Comparison of ENCODE assay signal across 9 mouse cellular contexts in genomic region chr7:46052161-46052821, GRCm38 (mm10). TPM values are rescaled to one million over a fixed set of nuclear protein-coding genes. Genes with fewer than 3 reads are reported as not detected.
DNase-seq lines count a peak whose midpoint lies in the region; ATAC-seq and TF ChIP-seq lines count a peak whose summit lies in the region.
"Had no signal": no experiment of that assay in that cellular context is flagged by ENCODE, and none has a peak within 500 bp of the region (broad histone marks: within the 10 kb centered on the region; RNA-seq: fewer than 3 reads in every experiment).

No protein-coding gene starts in this region.

- no peak overlapping the region for H3K27ac ChIP-seq in heart, adult 2 months
- H3K27ac ChIP-seq in midbrain, postnatal 0 days (ENCODE audit: low read depth, low read length), result no peak overlapping the region
- no peak overlapping the region for H3K27ac ChIP-seq in midbrain, embryonic 11.5 days (ENCODE audit: low read depth, low read length)
- H3K27ac ChIP-seq: midbrain, embryonic 12.5 days had no signal

- no peak for TF ChIP-seq POLR2A in heart, adult 2 months (IDR thresholded peaks at IDR 0.05; ENCODE audit: insufficient read depth, low read depth, low read length)

- H3K36me3 ChIP-seq in heart, adult 2 months (ENCODE audit: control insufficient read depth, insufficient read depth, low read length), result no peaks in the 10 kb centered on the region
- H3K36me3 ChIP-seq in midbrain, postnatal 0 days (ENCODE audit: insufficient read depth, low read length), result peaks cover 56% of the 10 kb centered on the region
- H3K36me3 ChIP-seq in midbrain, embryonic 11.5 days (ENCODE audit: control insufficient read depth, insufficient read depth, low read length), result peaks cover 17% of the 10 kb centered on the region

- H3K27me3 ChIP-seq in heart, adult 2 months (ENCODE audit: control insufficient read depth, insufficient read depth, low read length), result no peaks in the 10 kb centered on the region
- H3K27me3 ChIP-seq in midbrain, postnatal 0 days (ENCODE audit: insufficient read depth, low read length), result no peaks in the 10 kb centered on the region
- no peaks in the 10 kb centered on the region for H3K27me3 ChIP-seq in midbrain, embryonic 11.5 days (ENCODE audit: control insufficient read depth, insufficient read depth, low read length)
- H3K27me3 ChIP-seq: midbrain, embryonic 12.5 days had no signal

- no peaks in the 10 kb centered on the region for H3K79me2 ChIP-seq in heart, adult 2 months (replicated peaks; ENCODE audit: control insufficient read depth, insufficient read depth, low read length)

- ATAC-seq in midbrain, postnatal 0 days (ENCODE audit: low FRiP score), result peak; percentile 44; the same call in 1 of the 2 replicates
- ATAC-seq in midbrain, embryonic 11.5 days (ENCODE audit: low FRiP score), result no peak

- TF ChIP-seq CTCF in heart, adult 2 months (IDR thresholded peaks at IDR 0.05), result peak; percentile 51
- TF ChIP-seq CTCF in midbrain, postnatal 0 days (IDR thresholded peaks at IDR 0.05), result peak; percentile 64

- H3K4me1 ChIP-seq in heart, adult 2 months (ENCODE audit: control insufficient read depth, insufficient read depth, low read length), result no peaks in the 10 kb centered on the region
- H3K4me1 ChIP-seq in midbrain, postnatal 0 days (ENCODE audit: insufficient read depth, low read length), result no peaks in the 10 kb centered on the region
- 0 out of 2 replicates have a peak, but pooled peaks cover 3% of the 10 kb centered on the region for H3K4me1 ChIP-seq in midbrain, embryonic 11.5 days (ENCODE audit: control insufficient read depth, insufficient read depth, low read length)
- H3K4me1 ChIP-seq: midbrain, embryonic 12.5 days had no signal

- H3K4me3 ChIP-seq in heart, adult 2 months, result no peak overlapping the region
- H3K4me3 ChIP-seq in midbrain, postnatal 0 days (ENCODE audit: low read depth, low read length), result no peak overlapping the region
- H3K4me3 ChIP-seq in midbrain, embryonic 11.5 days (ENCODE audit: low read depth, low read length), result no peak overlapping the region
- H3K4me3 ChIP-seq: midbrain, embryonic 12.5 days had no signal

- no peak overlapping the region for H3K4me2 ChIP-seq in midbrain, postnatal 0 days (ENCODE audit: low read depth, low read length, poor library complexity, severe bottlenecking)
- no peak overlapping the region for H3K4me2 ChIP-seq in midbrain, embryonic 11.5 days
- H3K4me2 ChIP-seq: midbrain, embryonic 12.5 days had no signal

- H3K9me3 ChIP-seq in midbrain, postnatal 0 days (ENCODE audit: low read length), result no peaks in the 10 kb centered on the region
- no peaks in the 10 kb centered on the region for H3K9me3 ChIP-seq in midbrain, embryonic 11.5 days (ENCODE audit: control insufficient read depth, low read length)
- H3K9me3 ChIP-seq: midbrain, embryonic 12.5 days had no signal

- TF ChIP-seq EP300 in heart, adult 2 months (IDR thresholded peaks at IDR 0.05; ENCODE audit: insufficient read depth, low read depth, low read length), result no peak

- no peak overlapping the region for H3K9ac ChIP-seq in heart, adult 2 months (ENCODE audit: low read depth, low read length)
- H3K9ac ChIP-seq in midbrain, postnatal 0 days (replicated peaks; ENCODE audit: low read length, poor library complexity, severe bottlenecking), result no peak overlapping the region
- H3K9ac ChIP-seq in midbrain, embryonic 11.5 days (ENCODE audit: low read length), result no peak overlapping the region
- H3K9ac ChIP-seq: midbrain, embryonic 12.5 days had no signal

- 87% methylated on average over 4 of the region's 4 CpGs for WGBS in heart, adult 2 months
- WGBS in midbrain, postnatal 0 days, result 83% methylated on average over 4 of the region's 4 CpGs
- 96% methylated on average over 4 of the region's 4 CpGs for WGBS in midbrain, embryonic 11.5 days

- intact Hi-C loops in heart, adult 2 months (cut with DNase I), result no loop called here
- intact Hi-C loops in heart, postnatal 14 days (cut with DNase I), result no loop called here
- intact Hi-C loops in left cerebral cortex, postnatal 14 days (cut with DNase I), result no loop called here

- DNase-seq in heart, adult 2 months, result no peak
- DNase-seq in heart, postnatal 14 days, result no peak
- DNase-seq in midbrain, postnatal 0 days (ENCODE audit: low spot score), result peak; percentile 72
- DNase-seq in midbrain, embryonic 11.5 days (ENCODE audit: low spot score, missing footprints), result no peak
- peak; percentile 36 for DNase-seq in embryo, embryonic 11 days
- DNase-seq in thymus, postnatal 25 days, result peak; percentile 21
- no peak for DNase-seq in urinary bladder, adult 2 months (ENCODE audit: low spot score)
- no peak for DNase-seq in left cerebral cortex, postnatal 14 days (ENCODE audit: low spot score in 2 of 2)

RNA-seq across cellular contexts. Expression of gene Nomo1, which starts 18.8 kb away (rescaled TPM):
- 10 to 100 TPM; 88.1 to 91.7 TPM for total RNA-seq in heart, adult 2 months (2021)
- 49.1 and 65.2 TPM in 2 replicates for polyA plus RNA-seq in heart, adult 2 months (2012; rRNA removed)
- total RNA-seq in heart, postnatal 14 days (2021), result 10 to 100 TPM; 68.0 to 68.6 TPM
- total RNA-seq in midbrain, postnatal 0 days (2014; rRNA removed), result 44.2 and 56.3 TPM in 2 replicates
- 35.8 and 38.7 TPM in 2 replicates for polyA plus RNA-seq in midbrain, postnatal 0 days (2015; fragmentation: Nextera tagmentation; extraction: Ambion mirVana)
- 13.9 and 14.1 TPM in 2 replicates for polyA plus RNA-seq in midbrain, embryonic 11.5 days (2014; fragmentation: Nextera tagmentation; extraction: Ambion mirVana)
- polyA plus RNA-seq in urinary bladder, adult 2 months (2012; rRNA removed), result 35.5 and 41.4 TPM in 2 replicates
- total RNA-seq in left cerebral cortex, postnatal 14 days (2021), result 100 to 1,000 TPM; 120 TPM

RNA-seq across cellular contexts. Expression of gene Abcc6, which starts 22.2 kb away (rescaled TPM):
- not detected for total RNA-seq in heart, adult 2 months (2021)
- polyA plus RNA-seq in heart, adult 2 months (2012; rRNA removed), result 0.14 TPM in 1 of 2 replicates, not detected in the other
- under 1 TPM; 0.05 TPM for total RNA-seq in heart, postnatal 14 days (2021)
- total RNA-seq in midbrain, postnatal 0 days (2014; rRNA removed), result 1.3 and 2.1 TPM in 2 replicates
- polyA plus RNA-seq in midbrain, postnatal 0 days (2015; fragmentation: Nextera tagmentation; extraction: Ambion mirVana), result 0.43 and 0.89 TPM in 2 replicates
- polyA plus RNA-seq in midbrain, embryonic 11.5 days (2014; fragmentation: Nextera tagmentation; extraction: Ambion mirVana), result 0.03 and 0.44 TPM in 2 replicates
- 2.0 and 2.2 TPM in 2 replicates for polyA plus RNA-seq in urinary bladder, adult 2 months (2012; rRNA removed)
- total RNA-seq in left cerebral cortex, postnatal 14 days (2021), result 1 to 10 TPM; 5.2 to 5.9 TPM

RNA-seq across cellular contexts. Expression of gene Kcnj11, which starts 48.3 kb away (rescaled TPM):
- 100 to 1,000 TPM; 111 to 123 TPM for total RNA-seq in heart, adult 2 months (2021)
- 110 and 182 TPM in 2 replicates for polyA plus RNA-seq in heart, adult 2 months (2012; rRNA removed)
- 10 to 100 TPM; 82.8 to 85.0 TPM for total RNA-seq in heart, postnatal 14 days (2021)
- total RNA-seq in midbrain, postnatal 0 days (2014; rRNA removed), result 14.4 and 26.2 TPM in 2 replicates
- polyA plus RNA-seq in midbrain, postnatal 0 days (2015; fragmentation: Nextera tagmentation; extraction: Ambion mirVana), result 2.7 and 2.9 TPM in 2 replicates
- 0.07 and 0.49 TPM in 2 replicates for polyA plus RNA-seq in midbrain, embryonic 11.5 days (2014; fragmentation: Nextera tagmentation; extraction: Ambion mirVana)
- polyA plus RNA-seq in urinary bladder, adult 2 months (2012; rRNA removed), result 0.13 and 0.23 TPM in 2 replicates
- total RNA-seq in left cerebral cortex, postnatal 14 days (2021), result 10 to 100 TPM; 29.2 to 30.5 TPM

Comparison
In these comparisons a context has a peak if more than half of its experiments do, and no peak if none do; other contexts are left out.
1. DNase-seq: peak in midbrain, postnatal 0 days (single experiment), embryo, embryonic 11 days (single experiment) and thymus, postnatal 25 days (single experiment); none in heart, adult 2 months (0 of 2), heart, postnatal 14 days (0 of 2), midbrain, embryonic 11.5 days (single experiment), urinary bladder, adult 2 months (single experiment) and left cerebral cortex, postnatal 14 days (0 of 2).